Mouse (Mus musculus): ENCODE measurements around the gene R3hcc1l. TPM values are rescaled to one million over a fixed set of nuclear protein-coding genes. Genes with fewer than 3 reads are reported as not detected.

R3hcc1l gene
- polyA plus RNA-seq, 1 experiment: 7.0 TPM

DNA sequence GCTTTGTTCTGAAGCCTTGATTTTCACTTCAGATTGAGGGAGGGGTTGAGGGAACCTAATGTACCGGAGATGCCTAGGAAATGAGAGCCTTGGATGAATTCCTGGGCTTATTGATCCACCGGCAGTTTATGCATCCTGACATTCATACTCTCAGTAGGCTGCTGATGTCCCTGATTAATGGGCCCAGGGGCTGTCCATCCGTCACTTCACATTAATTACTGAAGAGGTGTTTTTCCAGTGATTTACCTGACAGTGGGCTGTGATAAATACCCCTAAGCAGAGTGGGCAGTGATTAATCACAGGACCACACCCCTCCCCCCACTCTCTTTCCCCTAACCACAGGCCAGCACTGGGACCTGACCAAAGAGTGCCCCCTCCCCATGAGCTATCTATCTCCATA is 22.1 kb downstream of the R3hcc1l start:
- no peaks in the 10 kb centered on the region for H3K36me3 ChIP-seq (ENCODE audit: control insufficient read depth, insufficient read depth, low read length)
- no peaks in the 10 kb centered on the region for H3K27me3 ChIP-seq (ENCODE audit: control insufficient read depth, insufficient read depth, low read length)
- H3K4me3 ChIP-seq (ENCODE audit: control insufficient read depth, low read depth, low read length): no peak overlapping the region
- no peak overlapping the region for H3K27ac ChIP-seq (ENCODE audit: control insufficient read depth, insufficient read depth, low read depth, low read length)
- H3K4me1 ChIP-seq (ENCODE audit: control insufficient read depth, insufficient read depth, low read length): no peaks in the 10 kb centered on the region
- no peak for TF ChIP-seq CTCF (IDR thresholded peaks at IDR 0.05; ENCODE audit: control insufficient read depth, insufficient read depth, insufficient replicate concordance, low read depth, low read length)
- no peak for TF ChIP-seq POLR2A (IDR thresholded peaks at IDR 0.05; ENCODE audit: control insufficient read depth, low read depth, low read length)

DNA sequence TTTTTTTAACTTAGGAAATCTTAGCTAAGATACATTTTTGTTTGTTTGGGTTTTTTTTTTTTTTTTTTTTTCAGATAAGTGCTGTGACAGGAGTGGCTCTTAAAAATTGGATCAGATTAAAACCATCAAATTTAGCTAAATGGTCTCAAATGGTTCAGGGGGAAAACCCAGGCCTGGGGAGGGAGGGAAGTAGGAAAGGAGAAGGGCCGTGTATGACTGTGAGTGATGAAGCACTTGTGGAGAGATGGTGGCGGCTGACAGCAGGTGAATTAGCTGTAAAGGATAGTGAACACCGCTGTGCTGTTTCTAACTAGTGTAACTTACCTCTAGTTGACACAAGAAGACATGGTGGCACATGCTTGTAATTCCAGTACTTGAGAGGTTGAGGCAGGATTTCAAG is 40.1 kb downstream of the R3hcc1l start:
- Histone ChIP-seq H3K27me3 (ENCODE audit: control insufficient read depth, insufficient read depth, low read length) (no peaks in the 10 kb centered on the region), H3K4me3 (ENCODE audit: control insufficient read depth, low read depth, low read length) (no peak overlapping the region), H3K36me3 (ENCODE audit: control insufficient read depth, insufficient read depth, low read length) (peaks cover 2% of the 10 kb centered on the region; the same call in 1 of the 2 replicates), H3K4me1 (ENCODE audit: control insufficient read depth, insufficient read depth, low read length) (no peaks in the 10 kb centered on the region), H3K27ac (ENCODE audit: control insufficient read depth, insufficient read depth, low read depth, low read length) (no peak overlapping the region)
- TF ChIP-seq POLR2A (IDR thresholded peaks at IDR 0.05; ENCODE audit: control insufficient read depth, low read depth, low read length): no peak
- TF ChIP-seq CTCF (IDR thresholded peaks at IDR 0.05; ENCODE audit: control insufficient read depth, insufficient read depth, insufficient replicate concordance, low read depth, low read length): no peak

GRCm38 (mm10) chr19:42561991-42562390 is 43.4 kb downstream of the R3hcc1l start:
- Histone ChIP-seq H3K4me3 (ENCODE audit: control insufficient read depth, low read depth, low read length) (peak overlapping the region; percentile 55), H3K27me3 (ENCODE audit: control insufficient read depth, insufficient read depth, low read length) (no peaks in the 10 kb centered on the region), H3K27ac (ENCODE audit: control insufficient read depth, insufficient read depth, low read depth, low read length) (no peak overlapping the region), H3K4me1 (ENCODE audit: control insufficient read depth, insufficient read depth, low read length) (no peaks in the 10 kb centered on the region), H3K36me3 (ENCODE audit: control insufficient read depth, insufficient read depth, low read length) (peaks cover 2% of the 10 kb centered on the region; the same call in 1 of the 2 replicates)
- no peak for TF ChIP-seq POLR2A (IDR thresholded peaks at IDR 0.05; ENCODE audit: control insufficient read depth, low read depth, low read length)
- no peak for TF ChIP-seq CTCF (IDR thresholded peaks at IDR 0.05; ENCODE audit: control insufficient read depth, insufficient read depth, insufficient replicate concordance, low read depth, low read length)

DNA sequence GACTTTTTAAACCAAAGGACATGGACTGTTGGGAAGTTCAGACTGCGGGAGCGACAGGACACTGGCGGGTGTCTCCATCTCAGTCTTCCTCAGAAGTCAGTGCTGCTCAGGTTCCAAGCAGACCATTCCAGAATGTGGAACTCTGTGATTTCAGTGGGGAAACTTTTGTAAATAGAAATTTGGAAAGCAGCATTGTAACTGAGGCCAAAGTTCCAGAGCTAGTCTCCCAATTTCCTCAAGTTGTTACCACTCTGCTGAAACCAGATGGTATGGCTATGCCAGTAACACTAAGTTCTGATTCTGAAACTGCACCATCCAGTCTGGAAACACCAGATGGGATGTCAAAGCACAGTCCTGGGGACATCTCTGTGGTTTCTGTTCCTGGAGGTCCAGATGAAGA is 44.4 kb downstream of the R3hcc1l start:
- Histone ChIP-seq H3K4me1 (ENCODE audit: control insufficient read depth, insufficient read depth, low read length) (no peaks in the 10 kb centered on the region), H3K4me3 (ENCODE audit: control insufficient read depth, low read depth, low read length) (peak overlapping the region; percentile 77; the same call in 1 of the 2 replicates), H3K27me3 (ENCODE audit: control insufficient read depth, insufficient read depth, low read length) (no peaks in the 10 kb centered on the region), H3K36me3 (ENCODE audit: control insufficient read depth, insufficient read depth, low read length) (peaks cover 2% of the 10 kb centered on the region; the same call in 1 of the 2 replicates), H3K27ac (ENCODE audit: control insufficient read depth, insufficient read depth, low read depth, low read length) (no peak overlapping the region)
- TF ChIP-seq POLR2A (IDR thresholded peaks at IDR 0.05; ENCODE audit: control insufficient read depth, low read depth, low read length): no peak
- no peak for TF ChIP-seq CTCF (IDR thresholded peaks at IDR 0.05; ENCODE audit: control insufficient read depth, insufficient read depth, insufficient replicate concordance, low read depth, low read length)

DNA sequence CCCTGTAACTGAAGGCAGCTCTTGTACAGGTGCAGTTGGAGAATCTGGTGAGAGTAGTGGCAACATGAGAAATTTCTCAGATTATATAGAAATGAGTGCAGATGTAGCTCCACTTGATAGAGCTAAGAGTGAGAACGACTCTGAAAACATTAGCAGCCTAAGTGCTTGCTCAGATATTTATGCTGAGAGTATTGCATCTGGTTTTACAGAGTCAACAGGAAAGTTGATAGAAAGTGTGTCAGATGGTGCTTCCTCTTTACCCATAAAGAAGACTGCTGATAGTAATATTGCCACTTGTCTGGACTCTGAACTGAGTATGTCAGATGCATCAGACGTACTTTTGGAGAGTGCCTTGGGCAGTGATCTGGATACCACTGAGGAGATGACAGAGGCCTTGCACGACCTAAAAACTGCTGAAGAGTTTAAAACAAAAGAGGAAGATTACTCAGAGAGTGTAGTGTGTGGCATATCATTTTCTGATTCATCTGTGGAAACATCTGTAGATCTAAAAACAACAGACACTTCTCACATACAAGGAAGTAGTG is 45.2 kb downstream of the R3hcc1l start:
- peaks cover 2% of the 10 kb centered on the region; the same call in 1 of the 2 replicates for H3K36me3 ChIP-seq (ENCODE audit: control insufficient read depth, insufficient read depth, low read length)
- peak overlapping the region; percentile 43; the same call in 1 of the 2 replicates for H3K4me3 ChIP-seq (ENCODE audit: control insufficient read depth, low read depth, low read length)
- H3K27ac ChIP-seq (ENCODE audit: control insufficient read depth, insufficient read depth, low read depth, low read length): no peak overlapping the region
- H3K27me3 ChIP-seq (ENCODE audit: control insufficient read depth, insufficient read depth, low read length): no peaks in the 10 kb centered on the region
- H3K4me1 ChIP-seq (ENCODE audit: control insufficient read depth, insufficient read depth, low read length): no peaks in the 10 kb centered on the region
- no peak for TF ChIP-seq POLR2A (IDR thresholded peaks at IDR 0.05; ENCODE audit: control insufficient read depth, low read depth, low read length)
- no peak for TF ChIP-seq CTCF (IDR thresholded peaks at IDR 0.05; ENCODE audit: control insufficient read depth, insufficient read depth, insufficient replicate concordance, low read depth, low read length)

- no peaks in the 10 kb centered on the region; the same call in 1 of the 2 replicates for H3K4me1 ChIP-seq (ENCODE audit: control insufficient read depth, insufficient read depth, low read length)
- H3K27ac ChIP-seq (ENCODE audit: control insufficient read depth, insufficient read depth, low read depth, low read length): 0 out of 2 replicates have a peak overlapping the region, but pooled peaks have one; percentile 11
- no peak overlapping the region for H3K4me3 ChIP-seq (ENCODE audit: control insufficient read depth, low read depth, low read length)
- peaks cover 2% of the 10 kb centered on the region; the same call in 1 of the 2 replicates for H3K36me3 ChIP-seq (ENCODE audit: control insufficient read depth, insufficient read depth, low read length)
- no peak for TF ChIP-seq POLR2A (IDR thresholded peaks at IDR 0.05; ENCODE audit: control insufficient read depth, low read depth, low read length)
- no peak for TF ChIP-seq CTCF (IDR thresholded peaks at IDR 0.05; ENCODE audit: control insufficient read depth, insufficient read depth, insufficient replicate concordance, low read depth, low read length)
- H3K27me3 ChIP-seq (ENCODE audit: control insufficient read depth, insufficient read depth, low read length): no peaks in the 10 kb centered on the region
Observed at GRCm38 (mm10) chr19:42566283-42567019, 47.9 kb downstream of the R3hcc1l start.

- Histone ChIP-seq H3K27me3 (ENCODE audit: control insufficient read depth, insufficient read depth, low read length) (no peaks in the 10 kb centered on the region), H3K36me3 (ENCODE audit: control insufficient read depth, insufficient read depth, low read length) (peaks cover 2% of the 10 kb centered on the region; the same call in 1 of the 2 replicates), H3K4me3 (ENCODE audit: control insufficient read depth, low read depth, low read length) (no peak overlapping the region), H3K4me1 (ENCODE audit: control insufficient read depth, insufficient read depth, low read length) (no peaks in the 10 kb centered on the region; the same call in 1 of the 2 replicates), H3K27ac (ENCODE audit: control insufficient read depth, insufficient read depth, low read depth, low read length) (no peak overlapping the region)
- no peak for TF ChIP-seq CTCF (IDR thresholded peaks at IDR 0.05; ENCODE audit: control insufficient read depth, insufficient read depth, insufficient replicate concordance, low read depth, low read length)
- TF ChIP-seq POLR2A (IDR thresholded peaks at IDR 0.05; ENCODE audit: control insufficient read depth, low read depth, low read length): no peak
Observed at GRCm38 (mm10) chr19:42567020-42567419, 48.5 kb downstream of the R3hcc1l start.

Measured in testis, adult 2 months (tissue).